Mouse (Mus musculus) layer of hippocampus, adult 6 months (tissue): ENCODE results near the gene Gm5615. TPM values are rescaled to one million over a fixed set of nuclear protein-coding genes. Genes with fewer than 3 reads are reported as not detected.

ENCODE experiments used
- long read RNA-seq, 2 experiments: library from polyadenylated mRNA; unstranded; transcript quantifications; one replicate each; pipeline ENCODE4 v2.0.0; 2019 to 2020
- polyA plus RNA-seq: library from polyadenylated mRNA; unstranded; fragments of <200 nt; fragmentation: Nextera tagmentation; gene quantifications from 2 replicates; pipeline ENCODE4 v1.2.3, GENCODE M21; 2021

Gm5615 gene
- not detected in 2 replicates for polyA plus RNA-seq
- long read RNA-seq, experiment 1 = 0 reads
- long read RNA-seq, experiment 2 = 0 reads

GRCm38 (mm10) chr9:36541863-36542262 lies at the start of gene Gm5615:
Gm5615 (minus strand) TSS chr9:36541963.

GRCm38 (mm10) chr9:36582535-36582934 lies 40.8 kb upstream of the Gm5615 start, which contains the start of gene Gm17689:
Gm17689 (minus strand) TSS chr9:36582635.

Other genes with a start within 250 kb of the Gm5615 start
- not detected in 2 replicates for gene Gm7257, start 110.1 kb downstream of the Gm5615 start, polyA plus RNA-seq
- gene Gm9513, start 66.3 kb downstream of the Gm5615 start, polyA plus RNA-seq = not detected in 2 replicates
- gene Gm17689, start 40.7 kb upstream of the Gm5615 start, polyA plus RNA-seq = not detected in 2 replicates
- not detected in 2 replicates for gene A630095E13Rik, start 101.4 kb upstream of the Gm5615 start, polyA plus RNA-seq
- gene Acrv1, start 151.3 kb upstream of the Gm5615 start, polyA plus RNA-seq = not detected in 2 replicates
- gene Chek1, start 185.1 kb upstream of the Gm5615 start, polyA plus RNA-seq = 1.1 and 1.6 TPM in 2 replicates
- gene Stt3a, start 225.7 kb upstream of the Gm5615 start, polyA plus RNA-seq = 67.4 and 80.9 TPM in 2 replicates